Mouse (Mus musculus) brown adipose tissue, adult 24 weeks (tissue): ENCODE measurements around the gene Gpr180. TPM values are rescaled to one million over a fixed set of nuclear protein-coding genes. Genes with fewer than 3 reads are reported as not detected.

Experiments
- H3K27ac ChIP-seq: fragments of 200-500 bp; replicated peaks from 2 replicates; pipeline ENCODE4 v1.5.1; 2012; ENCODE audit warnings: low read depth, mild to moderate bottlenecking, low read length
- H3K4me1 ChIP-seq: fragments of 200-500 bp; 2 replicates; pipeline ENCODE4 v1.6.1; 2012; ENCODE audit warnings: low read length, mixed read lengths; ENCODE audit not compliant: control insufficient read depth, insufficient read depth, insufficient read length
- H3K4me3 ChIP-seq: fragments of 200-500 bp; 2 replicates; pipeline ENCODE4 v1.5.1; 2012; ENCODE audit warnings: low read depth, mild to moderate bottlenecking, low read length, moderate library complexity; ENCODE audit not compliant: insufficient read depth
- polyA plus RNA-seq: library from polyadenylated mRNA; stranded (reverse); fragments of >200 nt; gene quantifications from 2 replicates; pipeline ENCODE4 v1.2.4, GENCODE M21; 2012; ENCODE audit not compliant: missing spikeins, insufficient read depth, insufficient read length

The Gpr180 gene
- polyA plus RNA-seq, 1 experiment, result 19.6 TPM

DNA sequence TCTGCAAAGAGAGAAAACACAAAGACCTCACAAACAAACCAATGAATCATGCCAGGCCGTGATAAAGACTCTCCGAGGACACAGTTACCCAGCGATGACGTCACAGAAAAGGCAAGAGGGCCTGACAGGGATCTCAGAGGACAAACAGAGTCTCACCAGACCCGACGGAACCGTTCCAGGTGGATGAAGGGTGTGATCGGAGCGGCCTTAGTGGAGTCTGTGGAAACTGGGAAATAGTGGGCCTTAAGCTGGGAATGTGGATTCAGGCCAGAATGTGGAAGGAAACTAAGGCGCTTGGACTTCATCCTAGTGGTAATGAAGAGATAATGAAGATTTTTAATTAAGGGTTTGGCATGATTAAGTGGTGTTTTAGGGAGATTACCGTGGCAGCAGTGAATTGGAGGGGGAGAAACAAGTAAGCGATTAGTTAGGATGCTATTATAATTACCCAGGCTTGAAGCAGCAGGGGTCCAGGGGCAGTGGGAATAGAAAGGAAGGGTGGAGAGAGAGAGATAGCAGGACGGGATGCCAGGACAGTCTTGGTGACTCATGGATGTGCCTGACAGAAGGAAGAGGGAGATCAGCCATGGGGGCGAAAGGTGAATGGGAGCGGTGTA, 75.3 kb downstream of the Gpr180 start:
- Histone ChIP-seq H3K4me3 (no peak overlapping the region), H3K27ac (no peak overlapping the region), H3K4me1 (no peaks in the 10 kb centered on the region)

Other genes starting within 250 kb of the Gpr180 start
- gene Dct, start 84.9 kb upstream of the Gpr180 start, polyA plus RNA-seq, result not detected in 2 replicates
- gene Tgds, start 4.4 kb upstream of the Gpr180 start, polyA plus RNA-seq, result 11.0 and 14.8 TPM in 2 replicates
- gene Sox21, start 99.9 kb downstream of the Gpr180 start, polyA plus RNA-seq, result not detected in 2 replicates
- gene Gm9376, start 129.8 kb downstream of the Gpr180 start, polyA plus RNA-seq, result not detected in 2 replicates